Mouse (Mus musculus) heart, postnatal 0 days (tissue): ENCODE measurements at regions not wholly inside any gene's neighbourhood (a gene's known extent, or its start where the extent isn't known, plus 50 kb on each side); places are given as distances from the start of the nearest gene placed in this dataset.

Source experiments
- CTCF ChIP-seq: IDR thresholded peaks from 2 replicates; pipeline ENCODE4 v1.5.1; 2016; ENCODE audit warnings: antibody characterized with exemption, control low read depth, low read depth
- EP300 ChIP-seq: IDR thresholded peaks from 2 replicates; pipeline ENCODE4 v1.6.1; 2016; ENCODE audit warnings: antibody characterized with exemption, low read depth

DNA sequence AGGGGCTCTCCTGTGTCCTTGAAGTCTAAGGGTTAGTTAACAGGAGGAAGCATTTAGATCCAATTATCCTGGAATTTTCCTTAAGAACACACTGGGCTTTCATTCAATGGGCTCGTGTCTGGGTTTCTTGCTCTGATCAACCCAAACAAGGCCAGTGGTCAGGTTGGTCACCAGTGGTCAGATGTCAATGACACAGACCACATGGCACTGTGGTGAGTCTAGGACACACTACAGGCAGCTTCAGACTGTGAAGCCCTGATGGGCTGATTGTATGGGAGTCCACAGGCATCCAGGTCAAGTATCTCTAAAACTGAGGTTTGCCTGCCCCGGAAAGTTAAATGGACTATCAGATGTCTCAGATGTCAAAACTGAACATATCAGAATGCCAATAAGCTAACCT, 1612.5 kb upstream of the Gulo start:
- TF ChIP-seq CTCF = no peak
- TF ChIP-seq EP300 = no peak
